Mouse (Mus musculus) neural tube, embryonic 12.5 days (tissue): Measurements from ENCODE around the gene Rela. TPM values are rescaled to one million over a fixed set of nuclear protein-coding genes. Genes with fewer than 3 reads are reported as not detected.

Experiments used
- ATAC-seq: fragments of 200-750 bp; cut with Nextera tagmentation; 2 replicates; pipeline ENCODE4 v1.8.0; 2017; ENCODE audit warnings: low read depth, mild to moderate bottlenecking, moderate TSS enrichment, moderate library complexity; ENCODE audit not compliant: low FRiP score
- H3K27ac ChIP-seq: fragments of 300-500 bp; sonication (generic); 2 replicates; pipeline ENCODE4 v1.5.1; 2016
- H3K27me3 ChIP-seq: fragments of 300-500 bp; sonication (generic); replicated peaks from 2 replicates; pipeline ENCODE4 v1.6.1; 2016; ENCODE audit warnings: mild to moderate bottlenecking
- H3K36me3 ChIP-seq: fragments of 300-500 bp; sonication (generic); 2 replicates; pipeline ENCODE4 v1.6.1; 2016; ENCODE audit warnings: mild to moderate bottlenecking
- H3K4me1 ChIP-seq: fragments of 300-500 bp; sonication (generic); 2 replicates; pipeline ENCODE4 v1.6.1; 2016
- H3K4me2 ChIP-seq: fragments of 300-500 bp; sonication (generic); replicated peaks from 2 replicates; pipeline ENCODE4 v1.6.1; 2016; ENCODE audit warnings: mild to moderate bottlenecking
- H3K4me3 ChIP-seq: fragments of 300-500 bp; sonication (generic); 2 replicates; pipeline ENCODE4 v1.5.1; 2016
- H3K9ac ChIP-seq: fragments of 300-500 bp; sonication (generic); 2 replicates; pipeline ENCODE4 v1.6.1; 2016; ENCODE audit warnings: mild to moderate bottlenecking
- H3K9me3 ChIP-seq: fragments of 300-500 bp; sonication (generic); 2 replicates; pipeline ENCODE4 v1.6.1; 2016; ENCODE audit warnings: mild to moderate bottlenecking
- WGBS: fragments of 180-500 bp; shearing (Covaris S2); methylation state at CpG from one replicate; pipeline ENCODE4 v1.1.7; 2016; 5-methylcytosine and 5-hydroxymethylcytosine counted together
- polyA plus RNA-seq: library from polyadenylated mRNA; unstranded; fragments of >200 nt; fragmentation: Nextera tagmentation; extraction: Ambion mirVana; gene quantifications from 2 replicates; pipeline ENCODE4 v1.2.1, GENCODE M21; 2016

The Rela gene
- polyA plus RNA-seq, 1 experiment from 2014 or later: 36.7 TPM

GRCm38 (mm10) chr19:5654720-5655298 lies 17.5 kb downstream of the Rela start:
- peak overlapping the region; percentile 42 for H3K4me3 ChIP-seq
- H3K36me3 ChIP-seq: peaks cover 20% of the 10 kb centered on the region
- 6% methylated on average over 43 of the region's 43 CpGs for WGBS
- peak overlapping the region; percentile 74 for H3K4me2 ChIP-seq
- H3K4me1 ChIP-seq: peaks cover 14% of the 10 kb centered on the region
- H3K27ac ChIP-seq: no peak overlapping the region
- ATAC-seq: 0 out of 2 replicates have a peak, but pooled peaks have one; percentile 41
- peaks cover 37% of the 10 kb centered on the region for H3K27me3 ChIP-seq
- H3K9ac ChIP-seq: peak overlapping the region; percentile 47; the same call in 1 of the 2 replicates
- H3K9me3 ChIP-seq: no peaks in the 10 kb centered on the region

DNA sequence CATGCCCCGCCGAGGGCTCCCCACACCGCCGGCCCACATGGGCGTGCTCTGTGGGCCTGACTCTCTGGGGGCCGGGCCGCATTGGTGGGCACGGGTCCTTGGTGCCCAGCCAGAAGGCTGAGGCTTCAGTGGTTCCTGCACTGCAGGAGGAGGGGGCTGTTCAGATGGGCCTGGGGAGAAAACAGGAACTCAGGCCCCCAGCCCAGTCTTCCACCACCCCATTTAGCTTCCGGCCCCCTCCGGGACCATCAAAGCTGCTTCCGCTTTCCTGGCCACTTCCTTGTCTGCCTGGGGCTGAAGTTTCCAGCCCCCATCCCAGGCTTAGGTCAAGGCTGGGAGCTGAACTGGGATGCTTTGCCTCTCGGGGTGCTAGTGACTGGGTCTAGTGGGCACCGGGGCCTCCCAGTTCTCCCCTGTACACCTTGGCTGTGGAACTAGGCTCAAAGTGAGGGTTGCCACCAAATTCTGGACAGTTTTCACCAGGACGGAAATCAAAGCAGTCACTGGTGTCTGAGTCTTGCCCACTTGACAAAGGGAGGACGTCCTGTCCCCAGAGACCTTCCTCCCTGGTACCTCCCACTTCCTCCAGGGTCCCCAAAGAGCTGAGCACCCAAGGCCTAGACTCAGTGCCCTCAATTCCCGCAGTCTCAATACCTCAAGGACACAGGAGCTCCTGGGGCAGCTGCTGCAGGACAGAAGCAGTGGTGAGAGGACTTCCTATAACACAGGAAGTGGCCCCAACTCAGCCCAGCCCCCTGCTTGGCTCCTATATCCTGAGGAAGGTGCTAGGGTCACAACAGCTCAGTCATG lies 23.9 kb downstream of the Rela start:
- no peak overlapping the region for H3K4me3 ChIP-seq
- H3K27ac ChIP-seq: no peak overlapping the region
- ATAC-seq: no peak
- H3K4me2 ChIP-seq: peak overlapping the region; percentile 24
- peaks cover 7% of the 10 kb centered on the region for H3K27me3 ChIP-seq
- WGBS: 82% methylated on average over 16 of the region's 16 CpGs
- H3K9me3 ChIP-seq: no peaks in the 10 kb centered on the region
- peaks cover 17% of the 10 kb centered on the region for H3K36me3 ChIP-seq
- peaks cover 19% of the 10 kb centered on the region for H3K4me1 ChIP-seq
- no peak overlapping the region for H3K9ac ChIP-seq

DNA sequence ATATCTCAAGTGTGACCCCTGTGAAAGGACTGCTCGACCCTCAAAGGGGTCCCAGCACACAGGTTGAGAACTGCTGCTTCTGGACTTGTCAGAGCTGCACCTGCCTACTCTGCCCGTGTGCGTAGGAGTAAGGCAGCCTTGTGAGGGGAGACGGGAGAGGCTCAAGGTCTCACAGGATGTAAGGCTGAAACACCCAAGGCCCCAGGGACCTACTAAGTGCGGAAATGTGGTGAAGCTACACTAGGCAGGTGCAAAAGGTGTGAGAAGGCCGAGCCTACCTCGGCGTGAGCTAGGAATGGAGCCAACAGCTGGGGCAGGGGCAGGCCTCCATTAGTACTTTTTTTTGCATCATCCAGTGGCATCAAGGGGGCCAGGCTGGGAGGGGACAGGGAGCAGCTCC lies 25.0 kb downstream of the Rela start:
- Histone ChIP-seq H3K27me3 (no peaks in the 10 kb centered on the region), H3K27ac (no peak overlapping the region), H3K9ac (peak overlapping the region; percentile 57; the same call in 1 of the 2 replicates), H3K4me2 (peak overlapping the region; percentile 64), H3K4me1 (peaks cover 19% of the 10 kb centered on the region), H3K9me3 (no peaks in the 10 kb centered on the region), H3K4me3 (peak overlapping the region; percentile 38; the same call in 1 of the 2 replicates), H3K36me3 (peaks cover 28% of the 10 kb centered on the region)
- WGBS: 75% methylated on average over 8 of the region's 8 CpGs
- no peak for ATAC-seq

DNA sequence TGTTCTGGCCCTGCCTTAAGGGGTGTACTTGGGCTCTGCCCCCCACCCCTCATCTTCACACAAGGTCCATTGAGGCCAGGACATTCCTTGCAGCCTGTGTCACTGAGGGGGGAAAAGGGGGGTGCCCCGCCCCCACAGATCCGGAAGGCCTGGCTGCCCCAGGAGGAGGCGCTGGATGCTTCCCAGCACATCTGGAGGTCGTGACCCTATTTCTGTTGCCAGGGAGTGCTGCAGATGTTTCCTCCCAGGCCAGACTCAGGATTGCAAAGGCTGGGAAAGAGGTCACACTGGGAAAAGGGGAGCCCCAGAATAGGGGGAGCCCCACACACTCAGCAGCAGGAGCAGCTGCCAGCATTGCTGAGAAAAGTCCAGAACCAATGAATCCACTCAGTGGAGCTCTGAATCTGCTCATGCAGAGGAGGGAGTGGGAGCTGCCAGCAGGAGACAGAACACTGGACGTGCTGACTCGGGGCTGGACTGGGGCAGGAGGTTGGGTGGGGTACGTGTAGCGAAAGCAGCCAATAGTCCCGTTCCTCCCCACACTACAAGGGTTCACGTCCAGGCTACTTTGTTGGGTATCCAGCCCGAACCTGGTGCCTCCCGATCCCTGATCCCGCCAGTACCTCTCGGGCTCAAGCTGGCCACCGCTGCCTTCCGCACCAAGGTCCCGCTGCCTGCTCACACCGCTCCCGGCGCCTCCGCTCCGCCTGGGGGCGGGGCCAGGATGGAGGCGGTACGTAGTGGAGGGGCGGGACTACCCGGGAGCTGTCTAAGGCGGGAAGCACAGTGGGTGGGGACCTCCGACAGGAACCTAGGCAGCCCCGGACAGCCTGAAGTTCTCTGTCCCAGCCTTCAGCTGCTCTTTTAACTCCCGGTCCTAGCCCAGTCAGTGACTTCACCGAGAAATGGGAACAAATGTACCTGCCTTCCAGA lies 26.0 kb downstream of the Rela start, which contains the start of gene Sipa1:
Gene Sipa1 (minus strand): TSS at position 727 of the 933 bp plus-strand sequence.
- 2% methylated on average over 31 of the region's 32 CpGs for WGBS
- Histone ChIP-seq H3K4me1 (peaks cover 19% of the 10 kb centered on the region), H3K4me3 (peak within 1 kb of the TSS; percentile 38), H3K27me3 (no peaks in the 10 kb centered on the region), H3K36me3 (peaks cover 38% of the 10 kb centered on the region), H3K27ac (no peak within 1 kb of the TSS), H3K9me3 (no peaks in the 10 kb centered on the region), H3K9ac (peak within 1 kb of the TSS; percentile 57), H3K4me2 (peak within 1 kb of the TSS; percentile 64)
- peak; percentile 89 for ATAC-seq

DNA sequence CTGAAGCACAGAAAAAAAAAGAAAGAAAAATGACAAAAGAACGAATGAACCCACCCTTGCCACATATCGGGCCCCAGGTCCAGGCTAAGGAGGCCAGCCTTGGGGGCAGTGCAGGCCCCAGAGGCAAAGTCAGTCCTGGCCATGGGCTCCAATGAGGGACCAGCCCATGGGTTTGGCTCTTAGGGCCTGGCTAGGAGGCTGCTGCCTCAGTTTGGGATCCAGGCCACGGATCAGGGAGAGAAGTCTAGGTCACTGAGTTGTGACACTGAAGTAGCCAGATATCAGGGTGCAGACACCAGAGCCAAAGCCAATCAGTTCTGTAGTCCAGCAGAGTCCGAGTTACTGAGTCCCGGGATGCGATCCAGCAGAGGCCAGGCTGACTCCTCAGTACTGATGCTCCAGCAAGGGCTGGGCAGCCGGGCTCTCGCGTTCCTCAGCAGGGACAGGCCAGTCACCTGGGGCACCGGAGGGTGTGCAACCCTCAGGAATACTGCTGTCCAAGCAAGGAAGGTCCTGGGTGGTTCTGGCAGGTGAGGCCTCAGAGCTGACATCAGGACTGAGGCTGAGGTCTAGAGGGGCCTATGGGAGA lies 27.5 kb downstream of the Rela start:
- Histone ChIP-seq H3K4me2 (no peak overlapping the region), H3K4me3 (no peak overlapping the region), H3K4me1 (peaks cover 19% of the 10 kb centered on the region), H3K9ac (no peak overlapping the region), H3K27me3 (no peaks in the 10 kb centered on the region), H3K27ac (no peak overlapping the region), H3K36me3 (peaks cover 52% of the 10 kb centered on the region), H3K9me3 (no peaks in the 10 kb centered on the region)
- no peak for ATAC-seq
- 93% methylated on average over 10 of the region's 10 CpGs for WGBS

GRCm38 (mm10) chr19:5665465-5665864 lies 28.2 kb downstream of the Rela start:
- Histone ChIP-seq H3K36me3 (peaks cover 59% of the 10 kb centered on the region), H3K9ac (no peak overlapping the region), H3K4me1 (peaks cover 19% of the 10 kb centered on the region)

GRCm38 (mm10) chr19:5666386-5666785 lies 29.1 kb downstream of the Rela start:
- ATAC-seq: no peak
- Histone ChIP-seq H3K4me1 (peaks cover 19% of the 10 kb centered on the region), H3K9me3 (no peaks in the 10 kb centered on the region), H3K27ac (no peak overlapping the region), H3K9ac (no peak overlapping the region), H3K36me3 (peaks cover 68% of the 10 kb centered on the region), H3K4me2 (no peak overlapping the region), H3K27me3 (no peaks in the 10 kb centered on the region), H3K4me3 (no peak overlapping the region)
- 97% methylated on average over 18 of the region's 18 CpGs for WGBS

More at GRCm38 (mm10) chr19:5665465-5665864, 28.2 kb downstream of the Rela start:
- Histone ChIP-seq H3K27ac (no peak overlapping the region), H3K4me3 (no peak overlapping the region), H3K27me3 (no peaks in the 10 kb centered on the region), H3K4me2 (no peak overlapping the region), H3K9me3 (no peaks in the 10 kb centered on the region)
- WGBS: 90% methylated on average over 15 of the region's 15 CpGs
- no peak for ATAC-seq

- peaks cover 88% of the 10 kb centered on the region for H3K36me3 ChIP-seq
- H3K27me3 ChIP-seq: no peaks in the 10 kb centered on the region
- no peak overlapping the region for H3K4me3 ChIP-seq
- no peak for ATAC-seq
- no peaks in the 10 kb centered on the region for H3K9me3 ChIP-seq
- no peak overlapping the region for H3K9ac ChIP-seq
- WGBS: 89% methylated on average over 4 of the region's 4 CpGs
- H3K27ac ChIP-seq: no peak overlapping the region
- H3K4me1 ChIP-seq: peaks cover 7% of the 10 kb centered on the region; the same call in 1 of the 2 replicates
- no peak overlapping the region for H3K4me2 ChIP-seq
Measured at GRCm38 (mm10) chr19:5668372-5668771, 31.1 kb downstream of the Rela start.

- Histone ChIP-seq H3K9ac (no peak overlapping the region), H3K36me3 (peaks cover 93% of the 10 kb centered on the region), H3K9me3 (no peaks in the 10 kb centered on the region), H3K27me3 (no peaks in the 10 kb centered on the region), H3K4me3 (no peak overlapping the region), H3K27ac (no peak overlapping the region), H3K4me2 (no peak overlapping the region), H3K4me1 (no peaks in the 10 kb centered on the region)
- 82% methylated on average over 4 of the region's 4 CpGs for WGBS
- no peak for ATAC-seq
Measured at GRCm38 (mm10) chr19:5680432-5680831, 43.1 kb downstream of the Rela start.

- ATAC-seq: no peak
- Histone ChIP-seq H3K27ac (no peak overlapping the region), H3K36me3 (peaks cover 76% of the 10 kb centered on the region), H3K4me3 (no peak overlapping the region), H3K4me1 (peaks cover 14% of the 10 kb centered on the region), H3K4me2 (no peak overlapping the region), H3K9me3 (no peaks in the 10 kb centered on the region), H3K9ac (no peak overlapping the region), H3K27me3 (no peaks in the 10 kb centered on the region)
- 92% methylated on average over 12 of the region's 12 CpGs for WGBS
Measured at GRCm38 (mm10) chr19:5684236-5684635, 47.0 kb downstream of the Rela start.

DNA sequence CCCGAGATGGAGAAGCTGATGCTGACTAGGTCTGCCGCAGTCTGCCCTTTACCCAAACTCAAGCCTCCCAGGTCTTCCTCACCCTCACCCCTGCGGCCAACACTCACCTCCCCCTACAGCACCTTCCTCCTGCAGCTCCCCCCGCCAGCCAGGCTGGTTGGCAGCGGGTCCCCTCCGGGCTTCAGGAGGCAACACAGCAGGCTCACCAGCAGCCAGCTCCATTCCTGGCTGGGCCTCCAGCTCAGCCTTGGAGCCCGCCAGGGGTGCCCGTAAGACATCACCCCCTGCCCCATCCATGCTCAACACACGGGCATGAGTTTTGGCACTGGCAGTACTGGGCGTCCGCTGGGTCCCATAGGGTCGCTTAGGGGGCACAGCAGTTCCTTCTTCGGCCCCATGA lies 47.7 kb downstream of the Rela start:
- Histone ChIP-seq H3K36me3 (peaks cover 69% of the 10 kb centered on the region), H3K4me2 (no peak overlapping the region), H3K9me3 (no peaks in the 10 kb centered on the region), H3K9ac (0 out of 2 replicates have a peak overlapping the region, but pooled peaks have one; percentile 3), H3K27ac (no peak overlapping the region), H3K4me1 (peaks cover 20% of the 10 kb centered on the region), H3K4me3 (0 out of 2 replicates have a peak overlapping the region, but pooled peaks have one; percentile 2), H3K27me3 (no peaks in the 10 kb centered on the region)
- no peak for ATAC-seq
- 95% methylated on average over 13 of the region's 13 CpGs for WGBS
